Mouse (Mus musculus) right cerebral cortex, postnatal 36 days (tissue): ENCODE results near the gene Gm2042.
"Not testable (repeated sequence)": the region's sequence is repeated elsewhere in the genome, so short reads cannot be mapped to it uniquely, and the experiment has no call there.

Experiments used
- DNase-seq, 2 experiments: peaks; one replicate each; pipeline ENCODE4 v3.0.0; 2022; ENCODE audit warnings: low spot score in 2 of 2, mixed read lengths in 1 of 2

Gm2042 gene

GRCm38 (mm10) chr12:87953780-87954179 is at the start of gene Gm2042:
TSS of gene Gm2042 (plus strand) at chr12:87954080.
- not testable (repeated sequence) for DNase-seq

GRCm38 (mm10) chr12:87919721-87920120 is 34.2 kb upstream of the Gm2042 start, which contains the start of gene Gm2035:
TSS of gene Gm2035 (minus strand) at chr12:87919857.
- not testable (repeated sequence) for DNase-seq

GRCm38 (mm10) chr12:87984000-87984399 is 30.1 kb downstream of the Gm2042 start:
- DNase-seq: not testable (repeated sequence)

GRCm38 (mm10) chr12:88004118-88004517 is 50.2 kb downstream of the Gm2042 start:
- not testable (repeated sequence) for DNase-seq
